Mouse (Mus musculus): ENCODE results near the gene Morc2a. TPM values are rescaled to one million over a fixed set of nuclear protein-coding genes. Genes with fewer than 3 reads are reported as not detected.

Gene Morc2a
- polyA plus RNA-seq, 1 experiment = 41.8 TPM

- H3K9ac ChIP-seq (ENCODE audit: low read depth, poor library complexity, severe bottlenecking) = no peak overlapping the region
- no peaks in the 10 kb centered on the region for H3K9me3 ChIP-seq (replicated peaks; ENCODE audit: control insufficient read depth, insufficient read depth, low read length, poor library complexity, severe bottlenecking)
- TF ChIP-seq CTCF (IDR thresholded peaks at IDR 0.05; ENCODE audit: low read depth, low read length) = no peak
- no peaks in the 10 kb centered on the region for H3K27me3 ChIP-seq (ENCODE audit: control insufficient read depth, insufficient read depth, low read length, poor library complexity, severe bottlenecking)
- H3K36me3 ChIP-seq (ENCODE audit: control insufficient read depth, insufficient read depth, low read length, poor library complexity, severe bottlenecking) = peaks cover 81% of the 10 kb centered on the region
- H3K4me3 ChIP-seq (ENCODE audit: low read depth, low read length) = no peak overlapping the region
- no peak overlapping the region for H3K27ac ChIP-seq (ENCODE audit: insufficient read depth, low read length)
- no peaks in the 10 kb centered on the region for H3K4me1 ChIP-seq (ENCODE audit: control insufficient read depth, insufficient read depth, low read length)
Observed at GRCm38 (mm10) chr11:3685431-3685830, 36.4 kb downstream of the Morc2a start.

GRCm38 (mm10) chr11:3686318-3686717, 37.3 kb downstream of the Morc2a start:
- no peak overlapping the region for H3K9ac ChIP-seq (ENCODE audit: low read depth, poor library complexity, severe bottlenecking)
- no peaks in the 10 kb centered on the region for H3K4me1 ChIP-seq (ENCODE audit: control insufficient read depth, insufficient read depth, low read length)
- peaks cover 75% of the 10 kb centered on the region for H3K36me3 ChIP-seq (ENCODE audit: control insufficient read depth, insufficient read depth, low read length, poor library complexity, severe bottlenecking)
- no peak overlapping the region for H3K27ac ChIP-seq (ENCODE audit: insufficient read depth, low read length)
- H3K9me3 ChIP-seq (replicated peaks; ENCODE audit: control insufficient read depth, insufficient read depth, low read length, poor library complexity, severe bottlenecking) = no peaks in the 10 kb centered on the region
- H3K4me3 ChIP-seq (ENCODE audit: low read depth, low read length) = no peak overlapping the region
- no peaks in the 10 kb centered on the region for H3K27me3 ChIP-seq (ENCODE audit: control insufficient read depth, insufficient read depth, low read length, poor library complexity, severe bottlenecking)
- TF ChIP-seq CTCF (IDR thresholded peaks at IDR 0.05; ENCODE audit: low read depth, low read length) (no peak), EP300 (IDR thresholded peaks at IDR 0.05; ENCODE audit: insufficient read depth, low read depth, low read length) (no peak), POLR2A (IDR thresholded peaks at IDR 0.05; ENCODE audit: insufficient read depth, low read length) (no peak)

GRCm38 (mm10) chr11:3686885-3687284, 37.9 kb downstream of the Morc2a start:
- Histone ChIP-seq H3K36me3 (ENCODE audit: control insufficient read depth, insufficient read depth, low read length, poor library complexity, severe bottlenecking) (peaks cover 70% of the 10 kb centered on the region), H3K9me3 (replicated peaks; ENCODE audit: control insufficient read depth, insufficient read depth, low read length, poor library complexity, severe bottlenecking) (no peaks in the 10 kb centered on the region), H3K27ac (ENCODE audit: insufficient read depth, low read length) (no peak overlapping the region), H3K27me3 (ENCODE audit: control insufficient read depth, insufficient read depth, low read length, poor library complexity, severe bottlenecking) (no peaks in the 10 kb centered on the region), H3K4me1 (ENCODE audit: control insufficient read depth, insufficient read depth, low read length) (no peaks in the 10 kb centered on the region), H3K9ac (ENCODE audit: low read depth, poor library complexity, severe bottlenecking) (no peak overlapping the region), H3K4me3 (ENCODE audit: low read depth, low read length) (no peak overlapping the region)
- no peak for TF ChIP-seq CTCF (IDR thresholded peaks at IDR 0.05; ENCODE audit: low read depth, low read length)
- no peak for TF ChIP-seq POLR2A (IDR thresholded peaks at IDR 0.05; ENCODE audit: insufficient read depth, low read length)
- no peak for TF ChIP-seq EP300 (IDR thresholded peaks at IDR 0.05; ENCODE audit: insufficient read depth, low read depth, low read length)

- Histone ChIP-seq H3K36me3 (ENCODE audit: control insufficient read depth, insufficient read depth, low read length, poor library complexity, severe bottlenecking) (peaks cover 33% of the 10 kb centered on the region), H3K4me3 (ENCODE audit: low read depth, low read length) (no peak overlapping the region), H3K9ac (ENCODE audit: low read depth, poor library complexity, severe bottlenecking) (no peak overlapping the region), H3K9me3 (replicated peaks; ENCODE audit: control insufficient read depth, insufficient read depth, low read length, poor library complexity, severe bottlenecking) (no peaks in the 10 kb centered on the region), H3K27me3 (ENCODE audit: control insufficient read depth, insufficient read depth, low read length, poor library complexity, severe bottlenecking) (no peaks in the 10 kb centered on the region), H3K27ac (ENCODE audit: insufficient read depth, low read length) (no peak overlapping the region), H3K4me1 (ENCODE audit: control insufficient read depth, insufficient read depth, low read length) (no peaks in the 10 kb centered on the region)
- TF ChIP-seq POLR2A (IDR thresholded peaks at IDR 0.05; ENCODE audit: insufficient read depth, low read length) (no peak), EP300 (IDR thresholded peaks at IDR 0.05; ENCODE audit: insufficient read depth, low read depth, low read length) (no peak), CTCF (IDR thresholded peaks at IDR 0.05; ENCODE audit: low read depth, low read length) (no peak)
Observed at GRCm38 (mm10) chr11:3691746-3692145, 42.8 kb downstream of the Morc2a start.

- no peak for TF ChIP-seq CTCF (IDR thresholded peaks at IDR 0.05; ENCODE audit: low read depth, low read length)
- TF ChIP-seq POLR2A (IDR thresholded peaks at IDR 0.05; ENCODE audit: insufficient read depth, low read length) = no peak
- no peak for TF ChIP-seq EP300 (IDR thresholded peaks at IDR 0.05; ENCODE audit: insufficient read depth, low read depth, low read length)
- Histone ChIP-seq H3K36me3 (ENCODE audit: control insufficient read depth, insufficient read depth, low read length, poor library complexity, severe bottlenecking) (no peaks in the 10 kb centered on the region; the same call in 1 of the 2 replicates), H3K27ac (ENCODE audit: insufficient read depth, low read length) (no peak overlapping the region), H3K4me3 (ENCODE audit: low read depth, low read length) (no peak overlapping the region), H3K9ac (ENCODE audit: low read depth, poor library complexity, severe bottlenecking) (no peak overlapping the region), H3K9me3 (replicated peaks; ENCODE audit: control insufficient read depth, insufficient read depth, low read length, poor library complexity, severe bottlenecking) (no peaks in the 10 kb centered on the region), H3K4me1 (ENCODE audit: control insufficient read depth, insufficient read depth, low read length) (no peaks in the 10 kb centered on the region), H3K27me3 (ENCODE audit: control insufficient read depth, insufficient read depth, low read length, poor library complexity, severe bottlenecking) (no peaks in the 10 kb centered on the region)
Observed at GRCm38 (mm10) chr11:3696086-3696616, 47.2 kb downstream of the Morc2a start.

GRCm38 (mm10) chr11:3697441-3697840, 48.5 kb downstream of the Morc2a start:
- Histone ChIP-seq H3K27ac (ENCODE audit: insufficient read depth, low read length) (no peak overlapping the region), H3K27me3 (ENCODE audit: control insufficient read depth, insufficient read depth, low read length, poor library complexity, severe bottlenecking) (no peaks in the 10 kb centered on the region), H3K36me3 (ENCODE audit: control insufficient read depth, insufficient read depth, low read length, poor library complexity, severe bottlenecking) (no peaks in the 10 kb centered on the region; the same call in 1 of the 2 replicates), H3K9ac (ENCODE audit: low read depth, poor library complexity, severe bottlenecking) (no peak overlapping the region), H3K4me1 (ENCODE audit: control insufficient read depth, insufficient read depth, low read length) (no peaks in the 10 kb centered on the region), H3K4me3 (ENCODE audit: low read depth, low read length) (no peak overlapping the region), H3K9me3 (replicated peaks; ENCODE audit: control insufficient read depth, insufficient read depth, low read length, poor library complexity, severe bottlenecking) (no peaks in the 10 kb centered on the region)
- TF ChIP-seq CTCF (IDR thresholded peaks at IDR 0.05; ENCODE audit: low read depth, low read length) = no peak
- no peak for TF ChIP-seq POLR2A (IDR thresholded peaks at IDR 0.05; ENCODE audit: insufficient read depth, low read length)
- TF ChIP-seq EP300 (IDR thresholded peaks at IDR 0.05; ENCODE audit: insufficient read depth, low read depth, low read length) = no peak

All from ES-Bruce4 (cell line).